Comparison of ENCODE assay signal across 11 mouse cellular contexts in genomic region chr7:110946731-110947130, GRCm38 (mm10). TPM values are rescaled to one million over a fixed set of nuclear protein-coding genes. Genes with fewer than 3 reads are reported as not detected.
DNase-seq lines count a peak whose midpoint lies in the region; ATAC-seq and TF ChIP-seq lines count a peak whose summit lies in the region.
"Had no signal": no experiment of that assay in that cellular context is flagged by ENCODE, and none has a peak within 500 bp of the region (broad histone marks: within the 10 kb centered on the region; RNA-seq: fewer than 3 reads in every experiment).

No protein-coding gene starts in this region.

- no peak for ATAC-seq in midbrain, postnatal 0 days (ENCODE audit: low FRiP score)
- ATAC-seq in midbrain, embryonic 13.5 days, result no peak

- WGBS in midbrain, postnatal 0 days, result 79% methylated on average over 6 of the region's 6 CpGs
- WGBS in midbrain, embryonic 13.5 days, result 75% methylated on average over 6 of the region's 6 CpGs

- no peaks in the 10 kb centered on the region for H3K27me3 ChIP-seq in midbrain, postnatal 0 days (ENCODE audit: insufficient read depth, low read length)
- H3K27me3 ChIP-seq in midbrain, embryonic 13.5 days, result no peaks in the 10 kb centered on the region
- H3K27me3 ChIP-seq: embryonic facial prominence, embryonic 15.5 days; hindbrain, embryonic 15.5 days; stomach, embryonic 15.5 days had no signal

- no peak overlapping the region for H3K27ac ChIP-seq in midbrain, postnatal 0 days (ENCODE audit: low read depth, low read length)
- no peak overlapping the region for H3K27ac ChIP-seq in midbrain, embryonic 13.5 days
- H3K27ac ChIP-seq: embryonic facial prominence, embryonic 15.5 days; hindbrain, embryonic 15.5 days; stomach, embryonic 15.5 days had no signal

- H3K9ac ChIP-seq in midbrain, postnatal 0 days (replicated peaks; ENCODE audit: low read length, poor library complexity, severe bottlenecking), result no peak overlapping the region
- H3K9ac ChIP-seq in midbrain, embryonic 13.5 days (replicated peaks), result no peak overlapping the region
- H3K9ac ChIP-seq: embryonic facial prominence, embryonic 15.5 days; hindbrain, embryonic 15.5 days; stomach, embryonic 15.5 days had no signal

- no peaks in the 10 kb centered on the region for H3K4me1 ChIP-seq in midbrain, postnatal 0 days (ENCODE audit: insufficient read depth, low read length)
- H3K4me1 ChIP-seq in midbrain, embryonic 13.5 days (replicated peaks), result no peaks in the 10 kb centered on the region
- H3K4me1 ChIP-seq: hindbrain, embryonic 15.5 days; stomach, embryonic 15.5 days had no signal

- peak; percentile 15 to 26 for DNase-seq in cerebellum, postnatal 14 days
- DNase-seq in cerebellum, adult 9-11 months, result no peak
- peak; percentile 27 for DNase-seq in midbrain, postnatal 0 days (ENCODE audit: low spot score)
- DNase-seq in hindlimb bud, embryonic 11.5 days (ENCODE audit: extremely low spot score, low read depth, low spot score), result peak; percentile 12
- peak; percentile 30 for DNase-seq in thymus, postnatal 14 days
- no peak for DNase-seq in adrenal gland, postnatal 25 days
- DNase-seq in neural tube, embryonic 10.5 days (ENCODE audit: extremely low spot score, low spot score), result no peak

- no peaks in the 10 kb centered on the region for H3K36me3 ChIP-seq in midbrain, postnatal 0 days (ENCODE audit: insufficient read depth, low read length)
- H3K36me3 ChIP-seq in midbrain, embryonic 13.5 days, result no peaks in the 10 kb centered on the region
- H3K36me3 ChIP-seq: embryonic facial prominence, embryonic 15.5 days; hindbrain, embryonic 15.5 days; stomach, embryonic 15.5 days had no signal

- H3K4me3 ChIP-seq in midbrain, postnatal 0 days (ENCODE audit: low read depth, low read length), result no peak overlapping the region
- H3K4me3 ChIP-seq in midbrain, embryonic 13.5 days (replicated peaks), result no peak overlapping the region
- H3K4me3 ChIP-seq: embryonic facial prominence, embryonic 15.5 days; hindbrain, embryonic 15.5 days; stomach, embryonic 15.5 days had no signal

- peak; percentile 29; the same call in 1 of the 2 replicates for TF ChIP-seq CTCF in midbrain, postnatal 0 days (IDR thresholded peaks at IDR 0.05)

- H3K9me3 ChIP-seq in midbrain, postnatal 0 days (ENCODE audit: low read length), result no peaks in the 10 kb centered on the region
- no peaks in the 10 kb centered on the region for H3K9me3 ChIP-seq in midbrain, embryonic 13.5 days
- H3K9me3 ChIP-seq: embryonic facial prominence, embryonic 15.5 days; hindbrain, embryonic 15.5 days; stomach, embryonic 15.5 days had no signal

- H3K4me2 ChIP-seq in midbrain, postnatal 0 days (ENCODE audit: low read depth, low read length, poor library complexity, severe bottlenecking), result no peak overlapping the region
- H3K4me2 ChIP-seq in midbrain, embryonic 13.5 days (replicated peaks), result no peak overlapping the region
- H3K4me2 ChIP-seq: embryonic facial prominence, embryonic 15.5 days; hindbrain, embryonic 15.5 days; stomach, embryonic 15.5 days had no signal

RNA-seq across cellular contexts. Expression of gene Mrvi1, which starts 35.5 kb away (rescaled TPM):
- total RNA-seq in midbrain, postnatal 0 days (2014; rRNA removed), result 2.3 and 2.7 TPM in 2 replicates
- 0.42 and 0.88 TPM in 2 replicates for polyA plus RNA-seq in midbrain, postnatal 0 days (2015; fragmentation: Nextera tagmentation; extraction: Ambion mirVana)
- polyA plus RNA-seq in midbrain, embryonic 13.5 days (2015; fragmentation: Nextera tagmentation; extraction: Ambion mirVana), result 0.62 and 0.86 TPM in 2 replicates
- total RNA-seq in adrenal gland, postnatal 25 days (2021), result 6.0 and 9.1 TPM in 2 replicates

Comparison
In these comparisons a context has a peak if more than half of its experiments do, and no peak if none do; other contexts are left out.
1. DNase-seq: peak in cerebellum, postnatal 14 days (2 of 2), midbrain, postnatal 0 days (single experiment), hindlimb bud, embryonic 11.5 days (single experiment) and thymus, postnatal 14 days (single experiment); none in cerebellum, adult 9-11 months (single experiment), adrenal gland, postnatal 25 days (single experiment) and neural tube, embryonic 10.5 days (single experiment).